Mouse (Mus musculus): ENCODE measurements around the gene Sel1l.
A peak's percentile ranks its signal among the peaks of the same experiment; 100 is the strongest.
"Not testable (repeated sequence)": the region's sequence is repeated elsewhere in the genome, so short reads cannot be mapped to it uniquely, and the experiment has no call there.

The Sel1l gene

DNA sequence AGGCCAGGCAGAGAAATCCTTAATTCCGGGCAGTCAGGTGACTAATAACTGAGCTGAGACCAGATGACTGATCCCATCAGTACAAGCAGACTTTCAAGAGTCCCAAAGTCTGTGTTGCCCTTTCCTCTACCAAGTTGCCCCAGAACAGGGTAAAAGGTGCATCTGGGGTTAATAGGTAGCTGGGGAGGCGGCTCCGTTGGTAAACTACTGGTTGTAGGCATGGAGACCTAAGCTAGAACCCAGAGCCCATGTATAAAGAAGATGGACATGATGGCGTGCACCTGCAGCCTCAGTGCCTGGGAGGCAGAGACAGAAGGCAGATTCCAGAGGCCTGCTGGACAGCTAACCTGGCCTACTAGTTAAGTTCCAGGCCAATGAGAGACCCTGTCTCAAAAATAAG, 30.2 kb downstream of the Sel1l start:
- DNase-seq (ENCODE audit: low spot score in 2 of 2): no peak

DNA sequence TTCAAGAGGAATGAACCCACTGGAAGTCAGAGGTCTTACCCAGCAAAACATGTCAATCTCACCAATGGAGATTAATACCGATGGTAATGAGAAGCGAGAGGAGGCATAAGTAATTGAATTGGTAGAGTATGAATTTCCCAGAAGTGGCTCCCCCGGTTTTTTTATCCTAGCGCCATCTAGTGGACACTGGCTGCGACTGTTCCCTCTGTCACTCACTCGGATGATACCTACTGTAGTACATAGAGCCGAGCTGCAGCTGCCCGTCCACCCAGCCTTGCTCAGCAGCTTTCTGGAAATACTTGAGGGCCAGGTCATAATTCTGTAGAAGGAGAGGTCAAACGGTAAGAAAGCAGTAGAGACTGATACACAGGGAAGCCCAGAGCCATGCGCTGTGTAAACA, 33.0 kb downstream of the Sel1l start:
- DNase-seq (ENCODE audit: low spot score in 2 of 2): peak in 1 of 2 experiments; percentile 45

DNA sequence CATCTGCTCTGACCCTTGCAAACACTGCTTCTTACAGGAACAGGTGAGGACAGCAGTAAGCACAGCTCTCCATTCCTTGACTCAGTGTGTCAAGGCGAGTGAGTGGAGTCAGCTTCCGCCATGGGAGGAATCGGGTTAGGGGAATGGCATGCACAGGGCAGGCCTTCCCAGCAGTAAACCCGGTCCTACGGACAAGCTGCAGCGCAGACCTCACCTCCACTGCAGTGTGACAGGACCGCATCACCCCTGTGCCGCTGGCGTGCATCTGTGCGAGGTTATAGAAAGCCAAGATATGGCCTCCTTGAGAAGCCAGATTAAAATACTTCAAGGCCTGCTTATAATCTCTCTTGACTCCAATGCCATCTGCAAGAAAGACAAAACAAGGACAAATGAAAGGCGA, 33.4 kb downstream of the Sel1l start:
- DNase-seq (ENCODE audit: low spot score in 2 of 2): no peak

DNA sequence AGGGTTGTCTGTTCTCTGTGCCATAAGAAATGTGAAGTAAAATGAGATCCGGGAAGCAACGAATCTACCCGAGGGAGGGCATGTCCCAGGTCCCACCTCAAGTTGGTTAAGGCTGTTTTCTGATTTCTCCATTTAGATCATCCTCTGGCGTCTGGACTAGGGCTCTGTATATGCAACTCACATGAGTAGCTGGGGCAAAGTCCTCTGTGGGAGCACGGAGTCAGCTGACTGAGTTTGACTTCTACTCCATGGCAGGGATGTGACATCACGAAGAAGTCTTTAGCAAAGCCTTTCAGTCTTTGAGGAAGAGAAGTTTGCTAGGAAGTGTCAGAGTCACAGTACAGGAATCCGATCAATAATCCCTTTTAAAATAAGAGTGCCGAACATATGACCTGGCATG, 40.0 kb downstream of the Sel1l start:
- no peak for DNase-seq (ENCODE audit: low spot score in 2 of 2)

DNA sequence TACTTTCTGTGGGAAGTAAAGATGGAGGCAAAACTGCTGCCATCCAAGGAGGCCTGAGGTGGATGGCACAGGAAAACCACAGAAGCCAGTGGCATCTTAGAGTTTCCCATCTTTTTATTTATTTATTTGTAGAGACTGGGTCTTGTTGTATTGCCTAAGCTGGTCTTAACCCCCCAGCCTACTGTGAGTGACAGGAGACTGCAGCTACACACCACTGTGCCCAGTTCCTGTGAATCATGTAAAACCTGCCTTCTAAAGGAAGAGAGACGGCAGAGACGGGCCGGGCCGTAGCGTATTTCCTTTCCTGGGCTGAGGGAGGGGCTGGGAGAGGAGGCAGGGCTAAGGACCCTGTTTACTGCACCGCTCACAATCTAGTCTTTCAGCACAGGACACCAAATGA, 41.2 kb downstream of the Sel1l start:
- DNase-seq (ENCODE audit: low spot score in 2 of 2): no peak

DNA sequence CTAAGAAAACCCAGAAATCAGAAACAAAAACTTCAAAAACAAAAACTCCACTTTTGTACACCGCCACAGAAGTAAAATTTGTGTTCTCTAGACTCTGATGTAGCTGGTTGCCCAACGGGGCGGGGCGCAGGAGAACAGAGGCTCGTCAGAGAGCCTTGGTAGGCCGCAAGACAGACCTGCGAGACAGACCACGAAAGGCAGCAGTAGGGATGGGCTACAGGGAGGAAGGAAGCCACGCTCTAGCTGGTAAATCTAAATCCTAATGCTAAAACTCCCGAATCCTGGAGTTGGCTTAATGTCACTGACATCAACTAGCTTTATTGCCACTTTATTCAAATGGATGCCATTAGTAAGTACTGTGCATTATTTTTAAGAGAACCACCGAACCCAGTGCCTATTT, 41.9 kb downstream of the Sel1l start:
- DNase-seq (ENCODE audit: low spot score in 2 of 2): no peak

DNA sequence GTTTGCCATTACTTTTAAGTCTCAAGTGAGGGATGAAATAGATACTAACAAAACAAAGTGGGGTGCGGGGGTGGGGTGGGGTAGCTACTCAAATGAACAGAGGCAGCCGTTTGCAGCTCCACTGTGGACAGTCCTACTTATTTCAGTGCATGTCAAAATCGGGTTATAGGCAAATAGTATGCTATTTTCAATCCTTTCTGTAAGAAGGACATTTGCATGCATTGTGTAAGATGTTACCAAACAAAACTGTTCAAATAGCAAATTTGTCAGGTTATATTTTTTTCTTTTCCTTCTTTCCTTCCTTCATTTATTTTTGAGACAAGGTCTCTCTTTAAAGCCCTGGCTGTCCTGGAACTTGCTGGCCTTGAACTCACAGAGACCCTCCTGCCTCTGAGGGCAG, 44.7 kb downstream of the Sel1l start:
- DNase-seq (ENCODE audit: low spot score in 2 of 2): no peak

DNA sequence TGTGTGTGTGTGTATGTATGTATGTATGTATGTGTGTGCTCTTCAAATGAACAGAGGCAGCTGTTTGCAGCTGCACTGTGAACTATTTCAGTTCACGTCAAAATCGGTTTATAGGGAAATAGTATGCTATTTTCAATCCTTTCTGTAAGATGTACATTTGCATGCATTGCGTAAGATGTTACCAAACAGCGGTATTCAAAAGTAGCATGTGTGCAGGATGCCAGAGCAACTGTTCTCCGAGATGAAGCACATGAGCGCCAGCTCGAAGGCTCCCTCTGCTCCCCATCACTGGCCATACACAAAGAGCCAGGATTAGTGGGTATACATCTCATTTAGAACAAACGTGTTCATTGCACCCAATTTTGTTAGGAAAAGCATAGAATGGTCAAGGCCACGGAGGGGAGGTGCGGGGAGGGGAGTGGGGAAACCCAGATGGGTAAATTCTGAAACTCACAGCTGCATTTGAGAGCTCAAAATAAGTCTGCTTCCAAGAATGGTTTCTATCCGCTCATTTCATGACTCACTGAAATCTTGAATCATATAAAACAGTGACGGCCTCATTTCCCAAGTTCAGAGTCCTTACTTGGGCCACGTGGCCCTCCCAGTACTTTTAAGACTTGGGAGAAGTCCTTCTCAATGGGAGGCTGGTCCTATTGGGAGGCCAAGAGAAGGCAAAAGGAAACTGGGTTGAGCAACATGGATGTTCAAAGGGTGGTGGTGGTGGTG, 45.6 kb downstream of the Sel1l start:
- DNase-seq (ENCODE audit: low spot score in 2 of 2): peak; percentile 14 to 40

DNA sequence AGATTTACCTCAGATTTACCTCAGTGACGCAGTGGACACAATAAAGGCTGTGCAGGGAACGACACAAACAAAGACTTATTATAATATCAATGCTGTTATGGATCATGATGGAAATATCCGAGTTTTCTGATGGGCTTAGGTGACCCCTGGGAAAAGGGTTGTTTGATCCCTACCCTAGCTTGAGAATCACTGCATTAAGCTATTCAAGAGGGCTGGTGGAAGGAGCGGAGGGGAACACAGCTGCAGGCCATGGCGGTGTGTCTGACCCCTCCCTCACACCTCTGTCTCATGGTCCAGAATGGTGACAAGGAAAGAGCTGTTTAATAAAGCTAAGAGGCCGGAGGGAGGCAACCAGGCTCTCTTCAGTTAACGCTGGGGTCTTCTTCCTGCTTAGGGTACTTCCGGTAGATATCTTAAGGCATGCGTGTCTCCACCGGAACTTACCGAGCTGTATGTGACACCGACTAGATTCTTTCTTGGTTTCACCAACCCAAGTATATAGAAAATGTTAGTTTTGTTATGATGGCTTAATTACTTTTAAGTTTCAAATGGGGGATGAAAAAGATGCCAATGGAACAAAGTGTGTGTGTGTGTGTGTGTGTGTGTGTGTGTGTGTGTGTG, 46.3 kb downstream of the Sel1l start:
- no peak for DNase-seq (ENCODE audit: low spot score in 2 of 2)

DNA sequence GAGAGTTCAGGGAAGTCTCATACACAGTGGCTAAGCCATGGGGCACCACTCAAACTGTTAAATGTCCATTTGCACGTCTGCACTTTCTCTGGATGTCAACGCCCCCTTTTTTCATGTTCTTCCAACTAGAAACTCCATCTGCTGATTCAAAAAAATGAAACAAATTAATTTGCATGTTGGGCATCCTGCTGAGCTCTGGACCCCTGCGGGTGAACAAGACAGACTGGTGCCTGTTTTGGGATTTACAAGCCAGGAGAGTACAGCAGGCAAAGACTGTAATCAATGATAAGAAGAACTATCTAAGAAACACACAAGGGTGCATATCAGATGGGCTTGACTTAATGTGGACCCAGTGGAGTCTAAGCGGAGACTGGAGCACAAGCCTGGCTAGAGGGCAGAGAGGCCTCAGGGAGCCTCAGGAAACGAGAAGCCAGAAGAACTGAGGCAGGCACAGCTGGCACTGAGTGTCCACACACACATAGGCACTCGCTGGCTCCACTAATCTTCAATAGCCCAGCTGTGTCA, 48.0 kb downstream of the Sel1l start:
- no peak for DNase-seq (ENCODE audit: low spot score in 2 of 2)

DNA sequence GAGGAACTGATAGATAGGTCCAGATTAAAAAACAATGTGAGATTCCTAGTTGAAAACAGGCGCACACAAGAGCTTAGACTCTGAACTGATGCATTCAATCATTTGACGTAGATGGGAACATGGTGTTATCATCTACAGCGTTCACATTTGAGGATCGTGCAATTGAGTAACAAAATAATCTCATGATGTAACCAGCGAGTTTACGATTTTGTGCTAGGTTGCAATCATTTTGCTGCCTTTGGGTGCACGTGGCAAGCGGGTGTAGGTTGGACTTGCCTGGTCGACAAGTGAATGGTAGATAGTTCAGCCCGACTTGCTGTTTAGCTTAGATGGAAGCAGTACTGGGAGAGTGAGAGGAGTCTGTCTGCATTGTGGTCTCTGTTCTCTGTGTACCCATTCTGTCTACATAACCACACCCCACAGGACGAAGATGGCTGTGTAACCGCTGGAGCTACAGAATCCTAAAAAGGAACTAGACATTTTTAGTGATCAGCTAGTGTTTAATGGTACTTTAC, 49.1 kb downstream of the Sel1l start:
- DNase-seq (ENCODE audit: low spot score in 2 of 2): no peak

DNA sequence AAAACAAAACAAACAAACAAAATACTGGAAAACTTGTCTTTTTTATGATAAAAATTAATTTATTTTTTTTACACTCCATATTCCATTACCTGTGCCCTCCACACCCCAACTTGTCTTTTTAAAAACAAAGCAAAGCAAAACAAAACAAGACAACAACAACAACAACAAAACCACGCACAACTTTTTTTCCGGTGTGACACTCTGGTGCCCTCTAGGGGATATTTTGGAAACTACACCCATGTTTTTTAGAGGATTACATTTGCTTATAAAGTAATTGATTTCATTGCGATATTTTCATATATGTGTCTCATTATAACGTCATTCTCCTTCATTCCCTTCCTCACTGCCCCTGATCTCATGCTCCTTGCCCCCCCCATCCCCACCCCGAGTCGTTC, 49.6 kb downstream of the Sel1l start:
- DNase-seq (ENCODE audit: low spot score in 2 of 2): no peak

DNA sequence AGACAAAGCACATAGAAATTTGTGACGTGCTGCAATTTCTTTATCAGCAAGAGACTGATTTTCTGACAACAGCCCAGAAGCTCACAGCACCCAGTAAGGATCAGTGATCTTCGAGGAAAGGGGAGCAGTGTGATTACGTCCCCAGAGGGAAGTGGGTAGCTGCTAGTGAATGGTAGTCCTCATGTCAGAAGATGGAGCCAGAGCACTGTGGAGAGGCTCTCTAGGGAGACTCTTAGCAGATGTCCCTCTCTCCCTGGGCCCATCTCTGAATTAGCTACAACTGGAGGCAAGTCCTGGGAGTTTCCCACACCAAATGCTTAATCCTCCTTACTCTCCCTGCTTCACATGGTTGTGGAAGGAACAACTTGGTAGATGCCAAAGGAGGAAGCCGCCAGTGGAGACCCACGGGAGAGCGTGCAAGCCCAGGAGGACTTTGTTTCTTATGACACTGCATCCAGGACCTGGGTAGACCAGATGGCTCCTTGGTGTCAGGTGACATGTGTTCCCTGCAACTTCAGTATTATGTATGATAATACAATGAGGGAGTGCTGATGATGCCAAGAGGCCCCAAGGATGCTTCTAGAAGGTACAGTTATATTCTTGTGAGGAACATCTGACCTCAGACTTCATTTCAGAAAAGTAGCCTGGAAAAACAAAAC, 50.1 kb downstream of the Sel1l start:
- no peak for DNase-seq (ENCODE audit: low spot score in 2 of 2)

DNA sequence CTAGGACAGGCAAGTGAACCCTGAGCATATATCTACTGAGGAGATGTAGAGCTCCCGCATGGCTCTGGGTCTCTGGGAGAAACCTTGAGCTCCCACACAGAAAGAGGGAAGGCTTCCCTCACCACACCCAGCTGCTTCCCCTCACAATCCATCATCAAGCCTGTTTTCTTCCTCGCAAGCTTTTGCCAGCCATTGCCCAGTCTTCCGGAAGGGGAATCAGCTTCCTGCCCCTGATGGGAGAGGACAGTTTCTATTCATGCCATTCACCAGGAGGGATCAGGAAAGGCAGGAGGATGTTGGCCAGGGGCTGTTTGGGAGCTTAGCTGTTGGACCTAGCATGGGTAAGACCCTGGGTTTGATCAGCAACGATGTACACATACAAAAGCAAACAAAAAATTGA, 52.2 kb downstream of the Sel1l start:
- no peak for DNase-seq (ENCODE audit: low spot score in 2 of 2)

DNA sequence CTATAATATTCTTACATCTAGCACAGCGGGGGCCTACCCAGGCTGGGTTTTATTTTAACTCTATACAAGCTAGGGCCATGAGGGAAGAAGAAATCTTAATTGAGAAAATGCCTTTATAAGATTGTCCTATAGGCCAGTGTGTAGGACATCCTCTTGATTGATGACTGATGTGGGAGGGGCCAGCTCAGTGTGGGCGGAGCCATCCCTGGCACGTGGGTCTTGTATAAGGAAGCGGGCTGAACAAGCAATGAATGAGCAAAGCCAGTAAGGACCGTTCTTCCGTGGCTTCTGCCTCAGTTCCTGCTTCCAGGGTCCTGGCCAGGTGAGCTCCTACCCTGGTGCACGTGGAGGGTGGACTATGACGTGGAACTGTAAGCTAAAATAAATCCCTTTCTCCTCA, 55.7 kb downstream of the Sel1l start:
- DNase-seq (ENCODE audit: low spot score in 2 of 2): no peak

DNA sequence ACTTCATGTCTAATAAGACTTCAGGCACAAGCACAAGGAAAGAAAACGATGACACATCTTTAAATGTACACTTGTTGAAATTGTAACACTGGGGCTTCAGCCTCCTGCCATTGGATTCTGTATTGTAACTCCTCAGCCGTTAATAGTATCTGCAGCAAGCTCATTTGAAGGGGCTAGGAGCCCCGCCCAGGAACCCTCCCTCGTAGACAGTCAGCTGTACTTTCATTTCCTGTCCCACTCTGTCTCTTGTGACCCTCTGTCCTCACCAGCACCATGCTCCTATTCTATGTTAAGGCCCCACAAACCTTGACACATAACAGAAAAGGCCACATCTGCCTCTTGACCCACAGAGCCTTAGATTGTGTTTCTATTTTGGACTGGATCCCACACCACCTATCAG, 57.1 kb downstream of the Sel1l start:
- DNase-seq (ENCODE audit: low spot score in 2 of 2): no peak

DNA sequence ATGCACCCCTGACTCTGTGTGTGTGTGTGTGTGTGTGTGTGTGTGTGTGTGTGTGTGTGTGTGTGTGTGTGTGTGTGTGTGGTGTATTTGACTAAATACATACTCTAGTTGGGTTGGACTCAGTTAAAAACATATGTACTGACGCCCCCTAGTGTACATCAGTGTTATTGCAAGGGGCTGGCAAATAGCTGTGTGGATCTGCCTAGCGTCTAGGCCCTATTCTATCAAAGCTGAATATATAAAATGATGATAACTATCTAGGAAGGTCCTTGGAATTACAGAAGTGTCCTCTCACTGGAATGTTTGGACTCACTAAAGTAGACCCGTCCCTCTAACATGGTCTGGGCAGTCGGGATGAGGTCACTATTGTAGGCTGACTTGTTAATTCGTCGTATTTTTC, 59.2 kb downstream of the Sel1l start:
- peak in 1 of 2 experiments; percentile 61 for DNase-seq (ENCODE audit: low spot score in 2 of 2)

DNA sequence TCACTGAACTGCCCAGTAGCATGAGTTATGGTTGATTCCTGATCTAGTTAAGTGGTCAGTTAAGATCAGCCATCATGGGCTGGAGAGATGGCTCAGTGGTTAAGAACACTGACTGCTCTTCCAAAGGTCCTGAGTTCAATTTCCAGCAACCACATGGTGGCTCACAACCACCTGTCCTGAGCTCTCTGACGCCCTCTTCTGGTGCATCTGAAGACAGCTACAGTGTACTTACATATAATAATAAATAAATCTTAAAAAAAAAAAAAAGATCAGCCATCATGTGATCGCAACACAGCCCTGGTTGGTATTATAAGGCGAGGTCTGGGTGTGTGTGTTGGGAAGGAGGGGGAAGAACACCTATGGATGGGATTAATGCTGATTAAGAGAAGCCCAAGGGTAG, 60.5 kb downstream of the Sel1l start:
- DNase-seq (ENCODE audit: low spot score in 2 of 2): not testable (repeated sequence)

DNA sequence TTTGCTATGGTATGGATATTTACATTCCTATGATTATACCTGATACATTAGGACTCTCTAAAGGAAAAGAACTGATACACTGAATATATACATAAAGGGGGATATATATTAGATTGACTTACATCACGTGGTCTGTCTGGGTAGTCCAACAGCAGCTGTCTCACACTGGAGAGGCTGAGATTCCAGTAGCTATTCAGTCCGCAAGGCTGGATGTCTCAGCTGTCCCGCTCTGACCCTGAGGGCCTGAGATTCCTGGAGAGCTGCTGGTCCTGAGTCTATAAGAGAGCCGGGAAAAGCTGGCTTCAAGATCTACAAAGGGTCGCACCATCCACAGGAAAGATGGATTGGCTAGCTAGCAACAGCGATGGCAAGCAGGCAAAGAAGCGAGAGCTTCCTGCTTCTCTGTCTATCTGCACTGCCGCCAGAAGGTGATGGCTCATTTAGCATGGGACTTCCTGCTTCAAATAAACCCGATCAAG, 61.0 kb downstream of the Sel1l start, which contains the start of gene Ston2:
TSS of gene Ston2 (minus strand) at position 429 of the 479 bp plus-strand sequence.
- no peak for DNase-seq (ENCODE audit: low spot score in 2 of 2)

DNA sequence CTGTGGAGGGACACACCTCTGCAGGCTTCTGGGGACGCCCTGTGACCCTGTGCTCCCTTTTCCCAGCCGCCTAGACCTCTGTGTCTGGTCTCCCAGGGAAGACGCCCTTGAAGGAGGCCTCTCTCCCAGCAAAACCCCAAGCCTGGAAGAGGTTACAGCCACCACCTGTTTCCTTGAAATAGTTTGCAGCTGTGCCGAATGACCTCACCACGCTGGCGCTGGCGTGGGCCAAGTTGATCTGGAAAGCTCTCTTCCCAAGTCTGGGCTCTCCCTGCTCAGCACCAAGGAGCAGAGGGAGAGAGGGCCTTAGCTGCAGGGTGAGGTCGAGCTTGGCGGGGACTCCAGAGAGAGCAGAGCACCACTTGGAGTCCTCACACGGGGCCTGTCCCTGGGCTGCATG, 62.6 kb downstream of the Sel1l start:
- no peak for DNase-seq (ENCODE audit: low spot score in 2 of 2)

DNA sequence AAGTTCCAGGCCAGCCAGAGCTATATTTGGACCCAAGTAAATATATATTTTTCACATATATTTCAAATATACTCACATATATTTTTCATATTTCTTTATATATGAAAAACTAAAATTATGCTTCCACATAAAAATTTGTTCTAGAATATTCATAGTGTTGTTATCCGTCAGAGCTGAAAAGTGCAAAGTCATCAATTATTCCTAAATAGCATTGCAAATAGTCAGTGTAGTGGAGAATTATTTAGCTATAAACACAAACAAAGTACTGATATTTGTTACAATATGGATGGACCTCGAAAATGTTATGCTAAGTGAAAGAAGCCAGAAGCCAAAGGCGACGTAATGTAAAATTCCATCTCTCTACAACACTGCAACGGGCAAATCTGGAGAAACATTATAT, 67.5 kb downstream of the Sel1l start:
- no peak for DNase-seq (ENCODE audit: low spot score in 2 of 2)

DNA sequence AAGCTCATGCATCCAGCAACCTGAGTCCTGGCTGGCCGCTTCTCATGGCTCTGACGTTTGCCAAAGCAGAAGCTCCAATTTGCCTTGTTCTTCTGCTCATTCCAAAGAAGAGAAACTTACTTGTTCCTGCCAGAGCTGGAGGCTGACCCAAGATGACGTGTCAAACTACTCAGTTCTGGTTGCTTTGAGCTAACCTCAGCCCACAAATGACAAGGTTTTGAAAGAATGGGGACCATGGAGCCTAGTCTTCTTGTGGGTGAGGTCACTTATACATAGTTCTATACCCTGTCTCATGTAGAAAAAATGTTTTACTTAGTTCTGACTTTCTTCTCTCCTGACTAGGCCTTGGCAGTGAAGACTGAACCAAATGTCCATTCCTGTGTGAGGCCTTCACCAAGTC, 68.4 kb downstream of the Sel1l start:
- DNase-seq (ENCODE audit: low spot score in 2 of 2): no peak

DNA sequence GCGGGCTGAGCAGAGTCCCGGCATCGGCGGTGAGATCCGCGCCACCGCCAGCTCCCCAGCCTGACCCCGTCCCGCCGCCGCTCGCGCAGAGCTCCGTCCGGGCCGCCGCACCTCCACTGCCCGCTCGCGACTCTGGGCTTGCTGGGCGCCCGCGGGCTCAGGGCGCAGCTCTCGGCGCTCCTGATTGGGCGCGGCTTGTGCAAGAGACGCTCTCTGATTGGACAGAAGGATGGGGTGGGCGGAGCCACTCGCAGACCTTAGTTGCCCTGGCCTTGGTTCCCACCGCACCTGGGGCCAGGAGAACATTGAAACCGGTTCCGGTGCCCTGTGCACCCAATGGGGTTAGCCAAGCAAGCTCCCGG, 70.0 kb downstream of the Sel1l start:
- peak; percentile 62 to 73 for DNase-seq (ENCODE audit: low spot score in 2 of 2)

All from frontal cortex, postnatal 14 days (tissue).